Mouse (Mus musculus): ENCODE measurements around the gene Atg101.

The Atg101 gene

GRCm38 (mm10) chr15:101255842-101256462, 28.1 kb upstream of the Atg101 start:
- ATAC-seq (ENCODE audit: low TSS enrichment) = no peak

DNA sequence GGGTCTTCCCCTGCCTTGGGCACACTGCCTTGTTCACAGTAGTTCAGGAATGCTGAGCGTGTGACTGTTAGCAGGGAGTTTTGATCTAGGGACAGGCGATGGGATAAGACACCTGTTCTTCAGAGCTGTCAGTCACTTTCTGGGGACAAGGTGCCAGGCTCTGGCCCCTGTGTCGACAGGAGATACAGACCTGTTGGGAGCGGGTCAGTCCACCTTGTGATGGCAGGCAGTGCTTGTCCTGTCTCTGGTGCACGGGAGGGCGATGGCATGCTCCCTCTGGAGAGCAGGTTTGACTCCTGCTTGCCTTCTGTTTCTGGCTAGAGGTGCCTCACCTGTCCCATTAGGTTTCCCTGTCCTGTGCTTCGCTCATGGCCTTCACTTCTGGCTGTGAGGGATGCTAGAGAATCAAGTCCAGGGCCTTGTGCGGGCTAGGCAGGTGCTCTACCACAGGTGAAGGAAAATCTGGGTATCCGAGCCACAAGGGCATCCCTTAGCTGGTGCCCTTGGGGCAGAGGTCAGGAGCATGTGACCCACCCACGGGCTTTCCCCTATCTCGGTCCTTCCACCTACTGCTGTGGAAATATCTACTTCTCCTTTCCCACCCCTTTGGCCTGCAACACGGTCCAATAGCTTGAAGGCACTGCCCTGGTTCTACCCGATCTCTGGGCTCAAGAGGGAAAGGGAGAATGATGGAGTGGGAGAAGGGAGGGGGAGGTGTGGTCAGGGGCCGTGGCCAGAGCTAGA, 27.4 kb upstream of the Atg101 start:
- no peak for ATAC-seq (ENCODE audit: low TSS enrichment)

- no peak for ATAC-seq (ENCODE audit: low TSS enrichment)
Observed at GRCm38 (mm10) chr15:101258420-101258819, 25.7 kb upstream of the Atg101 start.

DNA sequence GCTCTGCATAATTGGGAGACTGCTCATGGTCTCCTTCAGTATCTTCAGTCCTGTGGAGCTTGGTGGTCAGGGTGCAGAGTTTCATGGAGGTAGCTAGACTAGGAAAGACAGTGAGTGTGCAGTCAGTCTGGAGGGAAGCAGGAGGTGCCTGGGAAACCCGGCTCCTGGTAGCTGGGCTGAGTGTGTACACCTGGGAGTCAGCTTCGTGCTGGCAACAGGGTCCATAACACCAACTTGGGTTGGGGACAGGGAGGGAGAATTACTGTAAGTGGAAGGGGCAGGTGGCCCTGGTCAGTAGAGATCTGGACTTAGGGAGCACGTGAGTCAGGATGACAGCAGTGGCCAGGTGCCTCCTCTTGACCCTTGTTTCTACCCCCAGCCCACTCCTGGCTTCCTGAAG, 24.1 kb upstream of the Atg101 start:
- no peak for ATAC-seq (ENCODE audit: low TSS enrichment)

DNA sequence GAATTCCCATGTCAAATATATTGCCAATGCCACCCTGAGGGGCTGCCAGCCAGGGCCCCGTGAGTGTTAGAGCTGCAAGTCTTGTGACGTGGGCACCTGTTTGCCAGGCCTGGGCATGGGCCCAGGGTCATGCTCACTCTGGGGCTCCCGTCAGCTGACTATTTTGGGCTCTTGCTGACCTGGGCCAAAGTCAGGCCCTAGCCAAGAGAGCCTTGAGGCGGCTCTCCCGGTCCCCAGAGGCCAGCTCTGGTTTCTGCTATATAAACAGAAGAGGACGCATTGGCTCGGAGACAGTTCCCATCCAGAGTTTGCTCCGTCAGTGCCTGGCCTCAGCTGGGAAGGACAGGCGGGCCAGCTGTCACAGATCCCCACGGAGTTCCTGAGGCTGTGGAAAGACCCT, 23.7 kb upstream of the Atg101 start:
- ATAC-seq (ENCODE audit: low TSS enrichment) = no peak

GRCm38 (mm10) chr15:101260874-101261622, 23.0 kb upstream of the Atg101 start:
- ATAC-seq (ENCODE audit: low TSS enrichment) = peak; percentile 13; the same call in 1 of the 2 replicates

- ATAC-seq (ENCODE audit: low TSS enrichment) = no peak
Observed at GRCm38 (mm10) chr15:101262502-101262901, 21.6 kb upstream of the Atg101 start.

DNA sequence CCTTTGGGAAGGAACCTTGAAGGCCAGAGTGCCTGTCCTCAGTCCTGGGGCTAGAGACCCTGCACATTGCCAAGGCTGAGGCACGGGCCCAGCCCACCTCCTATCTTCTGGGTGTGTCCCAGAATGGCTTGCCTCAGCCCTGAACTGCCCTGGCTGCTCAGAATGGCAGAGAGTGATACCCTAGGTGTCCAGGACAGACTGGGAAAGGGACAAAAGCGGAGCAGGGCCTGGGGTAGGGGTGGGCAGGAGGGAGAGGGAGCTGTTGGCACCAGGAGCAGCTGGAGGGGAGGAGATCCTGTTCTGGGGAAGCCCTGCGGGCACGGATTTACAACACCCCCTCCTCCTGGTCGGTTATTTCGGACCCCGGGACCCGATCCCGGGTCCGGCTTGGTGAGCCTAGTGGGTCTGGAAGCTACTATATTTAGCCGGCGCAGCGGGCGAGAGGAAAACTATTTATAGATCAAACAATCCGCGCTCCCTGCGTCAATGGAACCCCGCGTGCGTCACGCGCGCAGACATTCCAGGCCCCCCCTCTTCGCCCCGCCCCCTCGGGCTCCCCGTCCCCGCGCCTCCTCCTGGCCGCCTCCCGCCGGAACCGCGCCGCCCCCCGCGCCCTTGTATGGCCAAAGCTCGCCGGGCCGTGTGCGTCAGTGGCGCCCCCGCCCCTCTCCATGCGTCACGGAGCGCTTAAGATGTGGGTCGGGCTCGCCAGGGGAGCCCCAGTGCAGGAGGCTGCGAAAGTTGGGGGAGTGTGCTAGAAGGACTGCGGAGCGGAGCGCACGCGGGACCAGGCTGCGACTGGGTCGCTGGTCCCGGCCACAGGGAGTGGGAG, 17.7 kb upstream of the Atg101 start:
- ATAC-seq (ENCODE audit: low TSS enrichment) = peak; percentile 64

GRCm38 (mm10) chr15:101267053-101268032, 16.7 kb upstream of the Atg101 start:
- no peak for ATAC-seq (ENCODE audit: low TSS enrichment)

- ATAC-seq (ENCODE audit: low TSS enrichment) = no peak
Observed at GRCm38 (mm10) chr15:101270101-101270820, 13.8 kb upstream of the Atg101 start.

DNA sequence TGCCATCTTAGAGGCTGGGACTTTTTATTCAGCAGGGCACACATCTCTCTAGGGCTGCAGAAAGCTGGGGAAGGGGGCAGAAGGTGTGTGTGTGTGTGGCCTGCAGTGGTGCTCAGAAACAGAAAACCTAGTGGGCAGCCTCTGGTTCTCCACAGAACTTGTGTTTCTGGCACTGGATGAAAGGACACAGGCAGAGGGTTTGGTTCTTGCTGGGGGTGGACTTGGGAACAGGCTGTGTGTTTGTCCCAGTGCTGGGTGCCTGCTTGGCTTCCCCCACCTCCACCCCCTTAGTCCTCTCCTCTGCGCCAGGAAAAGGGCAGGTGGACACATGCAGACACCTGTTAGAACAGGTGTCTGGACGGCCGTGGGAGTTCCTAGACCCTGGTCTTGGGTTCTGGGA, 13.0 kb upstream of the Atg101 start:
- ATAC-seq (ENCODE audit: low TSS enrichment) = no peak

DNA sequence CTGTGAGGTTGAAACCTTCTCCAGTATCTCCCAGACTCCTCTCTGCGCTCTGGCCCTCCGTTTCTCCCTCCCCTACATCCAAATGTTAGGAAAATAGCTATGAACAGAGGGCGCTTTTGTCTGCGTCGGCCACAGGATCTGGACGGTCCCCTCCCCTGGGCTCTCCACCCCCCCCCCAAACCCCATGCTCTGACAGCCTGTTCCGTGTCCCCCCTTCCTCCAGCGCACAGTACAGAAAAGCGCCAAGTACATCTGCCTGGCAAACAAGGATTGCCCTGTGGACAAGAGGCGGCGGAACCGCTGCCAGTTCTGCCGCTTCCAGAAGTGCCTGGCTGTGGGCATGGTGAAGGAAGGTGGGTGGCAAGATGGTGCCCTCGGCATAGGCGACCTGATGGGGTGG, 12.6 kb upstream of the Atg101 start:
- no peak; the same call in 1 of the 2 replicates for ATAC-seq (ENCODE audit: low TSS enrichment)

GRCm38 (mm10) chr15:101274380-101274779, 9.7 kb upstream of the Atg101 start:
- ATAC-seq (ENCODE audit: low TSS enrichment) = no peak

DNA sequence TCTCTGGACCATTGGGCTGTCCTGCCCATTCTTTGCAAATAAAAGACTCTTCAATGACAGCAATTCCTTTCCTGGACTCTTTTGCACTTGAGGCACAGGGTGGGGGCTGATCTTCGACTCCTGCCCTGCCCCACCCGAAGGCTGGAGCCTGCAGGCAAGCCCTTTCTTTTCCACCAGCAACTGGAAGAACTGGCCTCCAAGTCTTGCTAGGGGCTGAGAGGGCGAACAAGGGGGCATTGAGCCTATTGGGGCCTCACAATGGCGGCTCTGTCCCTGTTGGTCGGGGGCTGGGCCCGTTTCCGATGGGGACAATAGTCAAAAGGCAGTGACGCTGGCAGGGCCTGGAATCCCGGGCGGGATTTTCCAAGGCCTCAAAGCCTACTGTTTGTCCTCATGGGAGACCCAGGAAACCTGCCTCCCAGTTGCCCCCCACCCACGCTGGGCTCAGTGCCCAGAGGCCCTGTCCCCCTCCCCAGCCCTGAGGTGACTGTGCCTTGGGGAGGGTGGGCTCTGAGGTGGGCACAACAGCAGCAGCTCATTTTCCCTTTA, 6.6 kb upstream of the Atg101 start:
- no peak for ATAC-seq (ENCODE audit: low TSS enrichment)

GRCm38 (mm10) chr15:101278589-101278988, 5.5 kb upstream of the Atg101 start:
- no peak for ATAC-seq (ENCODE audit: low TSS enrichment)

DNA sequence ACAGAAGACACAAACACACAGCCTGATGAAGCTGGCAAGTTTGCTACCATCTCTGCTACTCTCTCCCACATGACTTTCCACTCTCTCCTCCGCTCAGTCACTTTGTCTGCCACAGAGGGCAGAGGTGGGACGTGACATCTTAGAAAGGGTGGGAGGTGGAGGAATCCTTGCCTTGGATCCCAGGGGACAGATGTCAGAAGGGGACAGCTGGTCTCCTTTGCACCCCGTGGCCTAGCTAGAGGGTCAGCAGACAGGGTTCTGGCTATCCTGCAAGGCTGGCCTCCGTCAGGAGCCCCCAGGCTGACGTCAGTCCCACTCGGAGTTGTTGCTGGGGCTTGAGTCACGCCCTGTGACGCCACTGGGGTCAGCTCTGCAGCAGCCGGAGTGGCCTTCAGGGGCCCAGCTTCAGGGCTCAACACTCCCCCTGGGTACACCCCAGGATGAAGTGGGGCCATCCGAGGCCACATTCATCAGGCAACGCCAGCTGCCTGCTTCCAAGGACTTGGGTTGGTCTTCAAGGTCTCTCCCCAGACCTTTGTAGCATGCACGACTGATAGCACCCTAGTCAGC, 4.6 kb upstream of the Atg101 start:
- ATAC-seq (ENCODE audit: low TSS enrichment) = no peak

- ATAC-seq (ENCODE audit: low TSS enrichment) = no peak
Observed at GRCm38 (mm10) chr15:101282471-101282870, 1.6 kb upstream of the Atg101 start.

GRCm38 (mm10) chr15:101283183-101283910, 725 bp upstream of the Atg101 start:
- peak; percentile 64 for ATAC-seq (ENCODE audit: low TSS enrichment)

Data from frontal cortex, adult (tissue).